Mouse (Mus musculus): Measurements from ENCODE around the gene Plce1.
"Not testable (repeated sequence)": the region's sequence is repeated elsewhere in the genome, so short reads cannot be mapped to it uniquely, and the experiment has no call there.

Plce1 gene

GRCm38 (mm10) chr19:38592566-38593224, 111.8 kb downstream of the Plce1 start:
- peak; percentile 31 for DNase-seq

- DNase-seq, result no peak
These were observed 112.5 kb downstream of the Plce1 start for GRCm38 (mm10) chr19:38593225-38593897.

GRCm38 (mm10) chr19:38596096-38596495, 115.2 kb downstream of the Plce1 start:
- DNase-seq, result no peak

- DNase-seq, result no peak
These were observed 116.5 kb downstream of the Plce1 start for GRCm38 (mm10) chr19:38597392-38597791.

GRCm38 (mm10) chr19:38599001-38599400, 118.1 kb downstream of the Plce1 start:
- no peak for DNase-seq

- DNase-seq, result no peak
These were observed 120.2 kb downstream of the Plce1 start for GRCm38 (mm10) chr19:38601127-38601526.

GRCm38 (mm10) chr19:38602811-38603210, 121.9 kb downstream of the Plce1 start:
- peak; percentile 64 for DNase-seq

- DNase-seq, result no peak
These were observed 126.3 kb downstream of the Plce1 start for GRCm38 (mm10) chr19:38607236-38607635.

GRCm38 (mm10) chr19:38608951-38609654, 128.2 kb downstream of the Plce1 start:
- DNase-seq, result no peak

- DNase-seq, result no peak
These were observed 129.4 kb downstream of the Plce1 start for GRCm38 (mm10) chr19:38610291-38610690.

GRCm38 (mm10) chr19:38610809-38611208, 129.9 kb downstream of the Plce1 start:
- DNase-seq, result peak; percentile 30

GRCm38 (mm10) chr19:38614067-38614675, 133.3 kb downstream of the Plce1 start:
- no peak for DNase-seq

- no peak for DNase-seq
These were observed 134.4 kb downstream of the Plce1 start for GRCm38 (mm10) chr19:38615356-38615755.

- no peak for DNase-seq
These were observed 139.2 kb downstream of the Plce1 start for GRCm38 (mm10) chr19:38620134-38620533.

- no peak for DNase-seq
These were observed 140.6 kb downstream of the Plce1 start for GRCm38 (mm10) chr19:38621546-38621945.

GRCm38 (mm10) chr19:38626246-38627015, 145.5 kb downstream of the Plce1 start:
- no peak for DNase-seq

GRCm38 (mm10) chr19:38627075-38627768, 146.3 kb downstream of the Plce1 start:
- peak; percentile 65 for DNase-seq

- DNase-seq, result no peak
These were observed 151.3 kb downstream of the Plce1 start for GRCm38 (mm10) chr19:38632251-38632650.

- DNase-seq, result no peak
These were observed 152.4 kb downstream of the Plce1 start for GRCm38 (mm10) chr19:38633306-38633705.

- DNase-seq, result no peak
These were observed 158.1 kb downstream of the Plce1 start for GRCm38 (mm10) chr19:38639050-38639449.

- peak; percentile 45 for DNase-seq
These were observed 158.9 kb downstream of the Plce1 start for GRCm38 (mm10) chr19:38639805-38640204.

- DNase-seq, result not testable (repeated sequence)
These were observed 161.6 kb downstream of the Plce1 start for GRCm38 (mm10) chr19:38642515-38642914.

All from lung, postnatal 36 days (tissue).